Mouse (Mus musculus): ENCODE measurements around the gene D6Ertd527e. TPM values are rescaled to one million over a fixed set of nuclear protein-coding genes. Genes with fewer than 3 reads are reported as not detected.

Gene D6Ertd527e
- polyA plus RNA-seq (2015; fragmentation: Nextera tagmentation; extraction: Ambion mirVana), result 0.09 and 0.11 TPM in 2 replicates

- WGBS, result 86% methylated on average over 11 of the region's 11 CpGs
- H3K27ac ChIP-seq (ENCODE audit: low read depth, low read length), result no peak within 1 kb of the TSS
- ATAC-seq, result no peak
- H3K27me3 ChIP-seq (replicated peaks; ENCODE audit: control insufficient read depth, insufficient read depth, low read length), result no peaks in the 10 kb centered on the region
- H3K4me2 ChIP-seq (ENCODE audit: low read length), result no peak within 1 kb of the TSS
- no peaks in the 10 kb centered on the region for H3K9me3 ChIP-seq (ENCODE audit: control insufficient read depth, low read length)
- H3K4me3 ChIP-seq (ENCODE audit: low read length), result no peak within 1 kb of the TSS
- peaks cover 22% of the 10 kb centered on the region for H3K4me1 ChIP-seq (ENCODE audit: control insufficient read depth, insufficient read depth, low read depth, low read length)
- no peaks in the 10 kb centered on the region for H3K36me3 ChIP-seq (ENCODE audit: control insufficient read depth, insufficient read depth, low read length)
- H3K9ac ChIP-seq (ENCODE audit: low read depth, low read length), result no peak within 1 kb of the TSS
Observed at GRCm38 (mm10) chr6:87104123-87104796, at the start of gene D6Ertd527e. Gene D6Ertd527e, plus strand, starts transcription at chr6:87104746.

GRCm38 (mm10) chr6:87059754-87060153 is 44.8 kb upstream of the D6Ertd527e start:
- Histone ChIP-seq H3K4me2 (ENCODE audit: low read length) (no peak overlapping the region), H3K4me3 (ENCODE audit: low read length) (no peak overlapping the region), H3K27ac (ENCODE audit: low read depth, low read length) (no peak overlapping the region), H3K9me3 (ENCODE audit: control insufficient read depth, low read length) (no peaks in the 10 kb centered on the region), H3K4me1 (ENCODE audit: control insufficient read depth, insufficient read depth, low read depth, low read length) (no peaks in the 10 kb centered on the region), H3K36me3 (ENCODE audit: control insufficient read depth, insufficient read depth, low read length) (peaks cover 43% of the 10 kb centered on the region), H3K27me3 (replicated peaks; ENCODE audit: control insufficient read depth, insufficient read depth, low read length) (no peaks in the 10 kb centered on the region), H3K9ac (ENCODE audit: low read depth, low read length) (no peak overlapping the region)
- ATAC-seq, result no peak
- 98% methylated on average over 1 of the region's 1 CpGs for WGBS

- no peaks in the 10 kb centered on the region for H3K4me1 ChIP-seq (ENCODE audit: control insufficient read depth, insufficient read depth, low read depth, low read length)
- no peak overlapping the region for H3K4me2 ChIP-seq (ENCODE audit: low read length)
- H3K36me3 ChIP-seq (ENCODE audit: control insufficient read depth, insufficient read depth, low read length), result peaks cover 34% of the 10 kb centered on the region
- no peak overlapping the region for H3K4me3 ChIP-seq (ENCODE audit: low read length)
- WGBS, result 98% methylated on average over 4 of the region's 4 CpGs
- H3K9ac ChIP-seq (ENCODE audit: low read depth, low read length), result no peak overlapping the region
- no peaks in the 10 kb centered on the region for H3K9me3 ChIP-seq (ENCODE audit: control insufficient read depth, low read length)
- no peak overlapping the region for H3K27ac ChIP-seq (ENCODE audit: low read depth, low read length)
- ATAC-seq, result no peak
- no peaks in the 10 kb centered on the region for H3K27me3 ChIP-seq (replicated peaks; ENCODE audit: control insufficient read depth, insufficient read depth, low read length)
Observed at GRCm38 (mm10) chr6:87063586-87063985, 41.0 kb upstream of the D6Ertd527e start.

- H3K9me3 ChIP-seq (ENCODE audit: control insufficient read depth, low read length), result no peaks in the 10 kb centered on the region
- 86% methylated on average over 2 of the region's 2 CpGs for WGBS
Observed at GRCm38 (mm10) chr6:87068209-87068608, 36.3 kb upstream of the D6Ertd527e start.

GRCm38 (mm10) chr6:87069195-87069900 is 35.2 kb upstream of the D6Ertd527e start:
- no peaks in the 10 kb centered on the region for H3K4me1 ChIP-seq (ENCODE audit: control insufficient read depth, insufficient read depth, low read depth, low read length)
- H3K9me3 ChIP-seq (ENCODE audit: control insufficient read depth, low read length), result no peaks in the 10 kb centered on the region
- ATAC-seq, result no peak
- no peak overlapping the region for H3K4me3 ChIP-seq (ENCODE audit: low read length)
- peaks cover 51% of the 10 kb centered on the region for H3K36me3 ChIP-seq (ENCODE audit: control insufficient read depth, insufficient read depth, low read length)
- H3K4me2 ChIP-seq (ENCODE audit: low read length), result no peak overlapping the region
- H3K27me3 ChIP-seq (replicated peaks; ENCODE audit: control insufficient read depth, insufficient read depth, low read length), result no peaks in the 10 kb centered on the region
- no peak overlapping the region for H3K27ac ChIP-seq (ENCODE audit: low read depth, low read length)
- 82% methylated on average over 7 of the region's 7 CpGs for WGBS
- no peak overlapping the region for H3K9ac ChIP-seq (ENCODE audit: low read depth, low read length)

More at GRCm38 (mm10) chr6:87068209-87068608, 36.3 kb upstream of the D6Ertd527e start:
- Histone ChIP-seq H3K36me3 (ENCODE audit: control insufficient read depth, insufficient read depth, low read length) (peaks cover 43% of the 10 kb centered on the region), H3K4me2 (ENCODE audit: low read length) (no peak overlapping the region), H3K4me1 (ENCODE audit: control insufficient read depth, insufficient read depth, low read depth, low read length) (no peaks in the 10 kb centered on the region), H3K4me3 (ENCODE audit: low read length) (no peak overlapping the region), H3K27me3 (replicated peaks; ENCODE audit: control insufficient read depth, insufficient read depth, low read length) (no peaks in the 10 kb centered on the region), H3K9ac (ENCODE audit: low read depth, low read length) (no peak overlapping the region), H3K27ac (ENCODE audit: low read depth, low read length) (no peak overlapping the region)
- no peak for ATAC-seq

- peaks cover 49% of the 10 kb centered on the region for H3K36me3 ChIP-seq (ENCODE audit: control insufficient read depth, insufficient read depth, low read length)
- no peaks in the 10 kb centered on the region for H3K9me3 ChIP-seq (ENCODE audit: control insufficient read depth, low read length)
- no peak for ATAC-seq
- H3K9ac ChIP-seq (ENCODE audit: low read depth, low read length), result no peak overlapping the region
- no peaks in the 10 kb centered on the region for H3K4me1 ChIP-seq (ENCODE audit: control insufficient read depth, insufficient read depth, low read depth, low read length)
- WGBS, result 93% methylated on average over 4 of the region's 4 CpGs
- no peak overlapping the region for H3K27ac ChIP-seq (ENCODE audit: low read depth, low read length)
- no peaks in the 10 kb centered on the region for H3K27me3 ChIP-seq (replicated peaks; ENCODE audit: control insufficient read depth, insufficient read depth, low read length)
- H3K4me3 ChIP-seq (ENCODE audit: low read length), result no peak overlapping the region
- H3K4me2 ChIP-seq (ENCODE audit: low read length), result no peak overlapping the region
Observed at GRCm38 (mm10) chr6:87070641-87071040, 33.9 kb upstream of the D6Ertd527e start.

- 89% methylated on average over 4 of the region's 4 CpGs for WGBS
- Histone ChIP-seq H3K4me3 (ENCODE audit: low read length) (no peak overlapping the region), H3K9ac (ENCODE audit: low read depth, low read length) (no peak overlapping the region), H3K9me3 (ENCODE audit: control insufficient read depth, low read length) (no peaks in the 10 kb centered on the region), H3K4me1 (ENCODE audit: control insufficient read depth, insufficient read depth, low read depth, low read length) (no peaks in the 10 kb centered on the region), H3K4me2 (ENCODE audit: low read length) (no peak overlapping the region), H3K27me3 (replicated peaks; ENCODE audit: control insufficient read depth, insufficient read depth, low read length) (no peaks in the 10 kb centered on the region), H3K36me3 (ENCODE audit: control insufficient read depth, insufficient read depth, low read length) (peaks cover 47% of the 10 kb centered on the region), H3K27ac (ENCODE audit: low read depth, low read length) (no peak overlapping the region)
- no peak for ATAC-seq
Observed at GRCm38 (mm10) chr6:87072759-87073158, 31.8 kb upstream of the D6Ertd527e start.

- H3K4me2 ChIP-seq (ENCODE audit: low read length), result no peak overlapping the region
- H3K27me3 ChIP-seq (replicated peaks; ENCODE audit: control insufficient read depth, insufficient read depth, low read length), result no peaks in the 10 kb centered on the region
- peaks cover 44% of the 10 kb centered on the region for H3K36me3 ChIP-seq (ENCODE audit: control insufficient read depth, insufficient read depth, low read length)
- no peak overlapping the region for H3K27ac ChIP-seq (ENCODE audit: low read depth, low read length)
- no peaks in the 10 kb centered on the region for H3K9me3 ChIP-seq (ENCODE audit: control insufficient read depth, low read length)
- no peak for ATAC-seq
- WGBS, result 74% methylated on average over 3 of the region's 3 CpGs
- H3K4me3 ChIP-seq (ENCODE audit: low read length), result no peak overlapping the region
- H3K4me1 ChIP-seq (ENCODE audit: control insufficient read depth, insufficient read depth, low read depth, low read length), result no peaks in the 10 kb centered on the region
- H3K9ac ChIP-seq (ENCODE audit: low read depth, low read length), result no peak overlapping the region
Observed at GRCm38 (mm10) chr6:87075092-87075685, 29.4 kb upstream of the D6Ertd527e start.

- H3K4me1 ChIP-seq (ENCODE audit: control insufficient read depth, insufficient read depth, low read depth, low read length), result no peaks in the 10 kb centered on the region
- no peak for ATAC-seq
- no peak overlapping the region for H3K27ac ChIP-seq (ENCODE audit: low read depth, low read length)
- H3K4me2 ChIP-seq (ENCODE audit: low read length), result no peak overlapping the region
- no peaks in the 10 kb centered on the region for H3K9me3 ChIP-seq (ENCODE audit: control insufficient read depth, low read length)
- 80% methylated on average over 4 of the region's 4 CpGs for WGBS
- H3K4me3 ChIP-seq (ENCODE audit: low read length), result no peak overlapping the region
- peaks cover 14% of the 10 kb centered on the region for H3K36me3 ChIP-seq (ENCODE audit: control insufficient read depth, insufficient read depth, low read length)
- H3K9ac ChIP-seq (ENCODE audit: low read depth, low read length), result no peak overlapping the region
- no peaks in the 10 kb centered on the region for H3K27me3 ChIP-seq (replicated peaks; ENCODE audit: control insufficient read depth, insufficient read depth, low read length)
Observed at GRCm38 (mm10) chr6:87079457-87079856, 25.1 kb upstream of the D6Ertd527e start.

All from hindbrain, embryonic 16.5 days (tissue).